Mouse (Mus musculus) G1E (cell line): ENCODE measurements at regions not wholly inside any gene's neighbourhood (a gene's known extent, or its start where the extent isn't known, plus 50 kb on each side); places are given as distances from the start of the nearest gene placed in this dataset.

Experiments
- CTCF ChIP-seq: IDR thresholded peaks from 2 replicates; pipeline ENCODE4 v1.5.1; 2012; ENCODE audit warnings: low read depth, low read length, inconsistent platforms, mixed read lengths
- GATA1 ChIP-seq: IDR thresholded peaks from 2 replicates; pipeline ENCODE4 v1.6.1; 2012; ENCODE audit warnings: borderline replicate concordance, low read length, inconsistent platforms, mixed read lengths

- TF ChIP-seq CTCF (no peak), GATA1 (no peak)
Measured at GRCm38 (mm10) chr1:55949606-55950005, 543.9 kb downstream of the Plcl1 start.
